Mouse (Mus musculus): ENCODE measurements around the gene Muc3.

- TF ChIP-seq CTCF (IDR thresholded peaks at IDR 0.05; ENCODE audit: extremely low read depth, insufficient read depth, low read length) (peak; percentile 98), POLR2A (IDR thresholded peaks at IDR 0.05; ENCODE audit: extremely low read depth, insufficient read depth, low read length) (no peak)
These were observed 17.6 kb downstream of the Muc3 start for GRCm38 (mm10) chr5:137131490-137131889.
